Mouse (Mus musculus): ENCODE results near the gene Ccdc158.

Gene Ccdc158

DNA sequence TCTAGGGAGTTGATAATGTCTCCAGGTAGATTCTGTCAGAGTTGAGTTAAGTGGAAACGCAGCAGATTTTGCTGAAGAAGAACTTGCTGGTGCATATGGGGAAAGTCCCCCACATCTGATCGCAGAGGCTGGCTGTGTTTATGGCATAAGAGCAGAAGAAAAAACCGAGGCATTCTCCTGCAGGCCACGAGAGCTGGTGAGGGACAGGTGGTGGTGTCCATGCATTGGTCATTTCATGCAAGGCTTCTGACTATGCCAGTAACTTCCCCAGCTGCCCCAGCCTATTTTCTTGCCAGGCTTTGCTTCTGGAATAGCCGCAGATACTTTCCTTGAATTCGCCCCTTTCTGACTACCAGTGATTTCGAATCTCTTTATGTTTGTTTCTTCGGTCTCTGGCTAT, 78.2 kb downstream of the Ccdc158 start:
- no peak for DNase-seq

DNA sequence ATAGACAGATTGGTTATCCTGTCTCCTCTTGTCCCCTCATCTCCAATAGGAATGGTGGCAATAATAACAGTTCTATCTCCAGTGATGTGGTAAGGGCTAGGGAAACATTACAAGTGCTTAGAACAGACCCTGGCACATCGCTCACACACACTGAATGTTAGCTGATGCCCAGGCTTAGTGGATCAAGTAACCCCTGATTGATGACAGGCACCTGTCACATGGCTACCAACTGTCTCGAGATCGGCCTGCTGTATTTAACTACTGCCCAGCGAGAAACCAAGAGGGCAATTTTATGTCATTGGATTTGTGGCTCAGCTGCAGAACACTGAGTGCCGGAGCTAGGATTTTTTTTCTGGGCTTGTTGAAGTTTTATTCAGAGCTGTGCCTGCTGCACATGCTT, 80.0 kb downstream of the Ccdc158 start:
- DNase-seq = no peak

DNA sequence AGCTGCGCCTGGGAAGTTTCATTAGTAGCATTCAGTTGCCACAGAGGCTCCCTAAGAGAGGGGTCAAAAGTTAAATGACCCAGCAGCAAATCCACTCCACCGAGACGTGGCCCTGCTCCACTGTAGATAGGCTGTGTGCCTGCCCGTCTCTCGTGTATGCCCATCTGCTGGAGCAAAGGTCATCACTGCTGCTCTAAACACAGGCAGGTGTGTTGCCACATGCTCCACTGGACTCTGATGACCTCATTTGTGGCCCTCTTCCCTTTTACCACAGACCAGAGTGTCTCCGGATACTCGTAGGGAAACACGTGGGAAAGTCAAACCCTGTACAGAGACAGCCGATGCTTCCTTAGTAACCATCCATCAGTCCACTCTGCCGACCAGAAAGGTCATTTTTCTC, 89.1 kb downstream of the Ccdc158 start:
- DNase-seq = peak; percentile 9

DNA sequence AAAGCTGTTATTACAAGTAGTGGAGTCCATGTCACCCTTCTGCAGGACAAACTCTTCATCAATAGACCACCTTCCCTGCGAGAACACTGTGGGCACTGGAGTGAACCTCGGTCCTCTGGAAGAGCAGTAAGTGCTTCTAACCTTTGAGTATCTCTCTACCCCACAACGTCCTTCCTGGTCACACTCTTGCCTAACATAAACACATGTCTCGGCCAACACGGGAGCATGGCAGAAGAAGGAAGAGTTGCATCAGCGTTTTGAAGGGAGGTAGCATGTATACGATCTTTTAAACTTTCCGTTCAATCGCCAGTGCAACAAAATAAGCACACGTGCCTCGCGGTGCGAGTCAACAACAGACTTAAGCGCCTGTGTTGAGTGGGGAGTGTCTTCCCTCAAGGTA, 95.5 kb downstream of the Ccdc158 start:
- DNase-seq = no peak

DNA sequence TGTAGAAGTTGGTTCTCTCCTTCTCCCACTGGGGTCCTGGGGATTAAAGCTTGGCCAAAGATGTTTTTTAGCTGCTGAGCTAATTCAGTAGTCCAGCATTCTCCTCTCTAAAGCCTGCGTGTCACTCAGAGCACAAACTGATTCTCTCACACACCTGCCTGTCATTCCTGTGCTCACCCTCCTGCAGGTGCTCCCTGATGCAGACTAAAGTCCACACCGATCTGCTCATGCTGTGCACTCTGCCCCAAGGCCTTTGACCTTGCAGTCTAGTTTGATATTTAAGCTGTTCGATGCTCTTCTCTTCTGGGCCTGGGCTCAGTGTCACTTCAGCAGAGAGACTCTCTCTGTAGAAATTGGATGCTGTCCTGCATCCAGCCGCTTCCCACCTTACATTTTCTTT, 103.8 kb downstream of the Ccdc158 start:
- DNase-seq = peak; percentile 12

DNA sequence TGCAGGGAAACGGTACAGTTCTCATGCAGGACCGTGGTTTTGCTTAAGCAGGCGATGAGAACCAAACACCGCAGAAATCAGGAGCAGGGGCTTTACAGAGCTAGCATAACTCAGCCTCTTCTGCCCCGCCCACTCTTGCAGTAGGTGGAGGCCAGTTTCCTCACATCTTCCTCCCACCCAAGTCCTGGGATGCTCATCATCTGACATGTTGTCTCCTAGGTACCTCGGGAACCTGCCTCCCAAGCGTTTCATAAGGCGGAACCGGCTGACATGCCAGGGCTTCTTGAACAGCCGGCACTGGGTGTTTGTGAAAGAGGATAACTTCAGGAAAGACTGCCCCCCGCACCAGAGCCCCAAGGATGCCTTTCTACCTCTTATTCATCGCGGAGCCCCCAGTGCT, 113.1 kb downstream of the Ccdc158 start:
- DNase-seq = no peak

DNA sequence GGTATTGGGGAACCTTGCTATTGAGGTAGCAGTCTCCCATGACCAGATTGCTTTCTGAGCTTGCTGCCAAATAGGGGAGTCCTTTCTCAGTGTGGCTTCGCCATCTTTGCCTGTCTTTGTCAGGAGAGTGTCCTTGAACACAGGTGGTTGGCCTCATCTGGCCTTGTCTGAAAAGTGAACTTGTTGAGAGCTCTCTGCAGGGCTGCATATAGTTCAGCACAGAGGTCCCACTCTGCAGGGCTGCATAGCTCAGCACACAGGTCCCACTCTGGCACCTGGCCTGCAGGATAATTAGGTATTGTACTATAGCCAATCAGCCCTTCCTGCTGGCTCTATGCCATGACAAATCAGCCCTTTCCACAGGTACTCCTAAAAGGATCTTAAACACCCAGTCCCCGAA, 114.9 kb downstream of the Ccdc158 start:
- DNase-seq = no peak
